Mouse (Mus musculus) natural killer cell, adult 2 months (primary cell): ENCODE results near the gene Alkbh3.

Experiments used
- DNase-seq, 2 experiments: peaks; one replicate each; pipeline ENCODE4 v3.0.0; 2022; ENCODE audit warnings: low spot score in 2 of 2

The Alkbh3 gene

DNA sequence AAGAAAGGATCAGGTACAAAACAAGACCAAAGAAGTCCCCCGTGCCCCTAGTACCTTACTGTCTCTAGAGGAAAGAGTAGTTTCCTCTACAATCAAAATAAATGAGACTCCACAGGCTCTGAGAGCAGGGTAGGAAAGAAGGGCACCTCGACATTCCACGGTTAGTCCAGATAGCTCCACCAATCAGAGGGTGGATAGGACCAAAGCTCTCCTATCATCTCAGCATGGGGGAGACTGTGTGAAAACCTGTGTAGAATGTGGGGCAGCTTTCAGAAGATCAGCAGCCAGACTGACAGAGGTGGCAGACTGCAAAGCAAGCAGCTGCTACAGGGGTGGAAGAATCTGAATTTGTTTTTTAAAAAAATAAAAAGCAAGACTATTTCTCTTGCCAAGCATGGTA is 17.8 kb downstream of the Alkbh3 start:
- DNase-seq = no peak

DNA sequence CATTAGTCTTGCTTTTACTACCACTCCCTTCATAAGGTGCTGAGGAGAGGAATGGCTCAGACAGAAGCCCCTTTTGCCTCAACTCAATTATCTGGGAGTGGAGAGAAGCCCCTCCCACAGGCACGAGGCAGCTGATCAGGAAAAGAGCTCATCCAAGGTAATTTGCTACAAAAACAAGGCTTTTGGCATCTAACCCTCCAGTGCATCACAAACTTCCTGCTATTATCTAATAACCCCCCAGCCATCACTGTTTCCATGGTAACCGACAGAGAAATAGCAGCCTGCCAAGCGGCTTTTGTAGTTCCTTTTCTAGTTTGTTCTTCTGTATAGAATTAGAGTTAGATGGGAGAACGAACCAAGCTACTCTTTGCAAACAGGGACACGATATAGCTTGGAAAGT is 18.3 kb downstream of the Alkbh3 start:
- DNase-seq = no peak

DNA sequence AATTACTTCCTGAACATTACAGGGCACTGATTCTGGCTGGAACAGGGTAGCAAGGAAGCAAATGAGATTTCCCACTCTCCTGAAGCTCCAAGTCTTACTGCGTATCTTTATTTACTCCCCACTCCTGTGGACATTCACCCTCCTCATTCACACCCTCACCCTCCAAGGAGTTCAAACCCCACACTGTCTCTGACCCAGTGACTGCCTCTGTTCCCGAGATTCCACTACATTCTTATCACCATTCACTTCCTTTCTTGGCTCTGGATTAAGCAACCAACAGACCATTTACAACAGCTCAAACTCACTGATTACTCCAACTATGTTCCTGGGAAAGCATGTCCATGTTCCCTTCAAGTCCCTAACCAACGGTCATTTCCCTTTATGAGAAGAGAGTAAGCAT is 19.3 kb downstream of the Alkbh3 start:
- DNase-seq = no peak

DNA sequence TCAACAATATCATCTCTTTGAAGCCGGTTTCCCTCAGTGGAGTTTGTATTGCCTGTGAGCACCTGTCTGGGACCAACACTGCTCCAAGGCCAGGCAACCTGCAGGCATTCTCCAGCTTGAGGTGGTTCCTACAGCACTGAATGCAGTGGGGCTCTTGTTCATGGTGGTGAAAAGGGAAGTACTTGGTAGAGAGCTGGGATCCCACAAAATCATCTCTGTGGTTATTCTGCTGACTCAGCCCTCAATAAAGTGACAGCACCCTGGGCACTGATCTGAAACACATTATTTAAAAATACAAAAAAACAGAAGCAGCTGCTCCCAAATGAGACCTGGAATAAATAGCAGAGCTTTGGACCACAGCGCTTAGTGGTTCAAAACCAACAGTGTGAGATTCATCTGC is 22.2 kb downstream of the Alkbh3 start:
- DNase-seq = no peak

DNA sequence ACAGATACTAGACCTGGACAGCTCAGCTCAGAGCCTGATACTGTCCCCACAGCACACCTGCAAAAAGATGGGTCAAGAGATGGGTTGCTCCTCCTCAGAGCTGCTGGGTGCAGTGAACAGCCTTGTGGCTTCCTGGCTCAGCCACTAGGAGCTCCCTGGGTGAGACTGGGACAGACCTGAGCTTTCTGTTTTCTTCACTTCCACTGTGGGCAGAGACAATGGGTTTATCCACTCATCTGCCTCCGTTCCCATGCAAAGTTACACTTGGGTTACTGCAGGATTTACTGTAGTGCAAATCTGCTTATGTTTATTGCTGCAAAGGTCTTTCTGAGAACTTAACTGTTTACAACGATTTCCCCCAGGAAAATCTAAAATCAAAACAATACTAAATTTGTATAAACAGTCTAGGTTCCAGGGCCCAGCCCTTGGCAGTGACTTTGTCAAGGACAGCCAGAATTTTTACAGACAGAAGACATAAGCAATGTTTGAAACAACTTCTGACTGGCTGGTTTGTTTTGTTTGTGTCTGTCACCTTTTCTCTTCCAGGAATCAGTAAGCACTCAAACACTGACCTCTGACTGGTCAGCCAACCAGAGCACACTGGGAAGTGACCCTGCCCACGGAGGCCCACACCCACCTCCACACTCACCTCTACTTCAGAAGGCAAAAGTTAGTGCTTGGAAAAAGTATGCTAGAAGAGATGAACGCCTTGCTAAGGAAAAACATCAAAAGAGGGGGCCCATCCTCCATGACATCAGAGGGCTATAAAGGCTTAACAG is 28.0 kb downstream of the Alkbh3 start:
- DNase-seq = no peak

DNA sequence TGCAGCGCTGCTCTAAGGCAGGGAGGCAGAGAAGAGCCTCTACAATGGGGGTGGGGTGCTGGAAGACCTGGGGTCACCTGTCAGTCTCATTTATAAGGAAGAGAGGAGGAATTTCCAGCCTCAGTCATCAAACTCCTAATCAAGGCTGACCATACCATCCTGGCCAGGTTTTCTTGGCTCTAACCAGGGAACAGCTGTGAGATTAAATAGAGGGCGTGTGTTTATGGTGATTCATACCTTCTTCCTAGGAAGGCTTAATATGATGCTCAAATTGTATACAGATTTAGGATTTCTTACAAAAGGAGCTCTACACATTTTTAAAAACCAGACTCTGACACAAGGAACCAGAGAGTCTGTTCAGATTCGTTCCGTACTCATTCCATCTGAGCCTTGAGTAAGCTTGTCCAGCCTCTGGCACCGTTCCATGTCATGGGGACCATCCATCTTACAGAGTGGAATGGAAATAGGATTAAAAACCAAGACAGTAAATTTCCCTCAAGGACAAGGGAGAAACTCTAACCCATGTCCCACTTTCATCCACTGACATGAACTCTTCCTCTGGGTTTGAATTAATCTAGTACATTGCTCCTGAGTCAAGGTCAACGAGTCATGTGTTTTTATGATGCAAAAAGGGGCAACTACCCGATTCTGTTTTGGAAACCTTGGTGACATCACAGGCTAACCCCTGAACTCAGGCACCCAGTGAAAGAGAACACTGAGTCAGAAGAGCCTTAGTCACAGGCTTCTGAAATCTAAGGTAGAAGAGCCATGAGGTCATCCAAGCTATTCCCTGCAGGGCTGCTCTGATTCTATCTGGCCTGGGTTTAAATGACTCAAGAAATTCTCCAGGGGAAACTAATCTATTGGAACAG is 31.1 kb downstream of the Alkbh3 start:
- DNase-seq = no peak

DNA sequence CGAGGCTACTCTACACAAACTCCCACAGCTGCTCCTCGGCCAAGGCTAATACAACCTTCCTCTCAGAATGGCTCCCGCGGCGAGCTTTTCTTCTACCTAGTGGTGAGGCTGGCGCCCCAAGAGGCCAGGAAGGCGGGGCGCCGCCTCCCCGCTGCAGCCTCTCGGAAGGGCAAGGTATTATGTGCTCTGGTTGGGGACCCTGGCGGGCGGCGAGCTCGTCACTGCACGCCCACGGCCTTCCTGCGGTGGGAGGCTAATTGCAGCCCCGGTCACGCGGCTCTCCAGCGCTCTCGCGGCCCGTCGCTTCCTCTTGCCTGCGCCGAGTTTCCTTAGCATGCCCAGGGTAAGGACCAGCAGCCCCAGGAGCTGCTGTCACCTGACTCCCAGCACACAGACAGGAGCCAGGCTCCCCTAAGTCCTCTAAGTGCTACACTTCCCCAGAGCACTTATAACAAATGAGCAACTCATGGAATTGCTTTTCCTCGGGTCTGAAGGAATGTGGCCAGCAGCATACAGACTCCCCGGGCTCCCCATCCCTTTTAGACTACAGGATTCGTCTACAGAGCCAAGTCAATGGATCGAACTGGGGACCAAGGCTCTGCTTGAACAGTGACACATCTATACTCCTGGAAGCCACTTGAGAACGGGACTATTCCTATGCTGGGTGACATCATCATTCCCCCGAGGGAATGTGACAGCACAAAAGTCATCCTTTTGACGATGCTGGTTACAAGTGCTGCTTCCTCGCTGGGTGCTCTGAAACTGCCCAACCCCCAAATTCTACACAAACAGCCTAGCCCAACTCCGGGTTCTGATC is 34.0 kb downstream of the Alkbh3 start:
- peak; percentile 34 to 67 for DNase-seq

DNA sequence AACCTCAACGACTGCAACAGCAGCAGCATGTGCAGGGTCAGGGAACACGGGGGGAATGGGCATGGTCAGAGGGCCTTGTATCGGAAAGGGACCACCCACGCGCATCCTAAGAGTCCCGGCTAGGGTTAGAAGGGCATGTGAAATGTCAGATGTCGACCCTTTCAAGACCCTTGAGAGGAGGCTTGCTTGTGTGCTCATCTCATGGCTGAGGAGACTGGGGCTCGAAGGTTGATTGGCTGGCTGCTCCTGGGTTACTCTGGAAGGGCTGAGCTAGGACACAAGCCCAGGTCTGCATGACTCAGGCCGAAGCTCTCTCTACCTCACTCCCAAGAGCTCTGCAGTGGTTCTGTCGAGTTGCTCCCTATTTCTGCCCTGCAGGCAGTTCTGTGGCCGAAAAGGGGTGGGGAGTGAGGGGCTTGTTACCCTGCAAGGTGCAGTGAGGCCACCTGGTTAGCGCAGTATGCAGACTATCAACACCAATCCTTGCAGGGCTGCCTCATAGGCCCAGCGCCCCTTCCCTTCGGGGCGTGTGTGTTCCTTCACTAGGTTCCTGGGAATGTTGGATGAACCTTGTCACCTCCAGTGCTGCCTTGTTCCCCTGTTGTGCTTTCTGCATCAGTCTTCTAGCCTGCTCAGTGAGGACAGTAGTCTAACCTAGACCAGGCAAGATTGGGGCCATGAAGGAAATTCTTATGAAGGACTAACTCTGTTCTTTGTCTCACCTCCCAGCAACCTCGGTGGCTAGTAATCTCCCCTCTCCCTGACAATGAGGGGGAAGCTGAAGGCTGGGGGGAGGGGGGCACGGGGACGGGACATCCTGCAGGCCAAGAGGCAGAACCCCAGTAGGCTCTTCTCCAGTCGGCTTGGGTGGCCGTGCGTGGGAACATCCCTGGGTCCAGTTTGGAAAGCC is 34.8 kb downstream of the Alkbh3 start:
- DNase-seq = no peak

DNA sequence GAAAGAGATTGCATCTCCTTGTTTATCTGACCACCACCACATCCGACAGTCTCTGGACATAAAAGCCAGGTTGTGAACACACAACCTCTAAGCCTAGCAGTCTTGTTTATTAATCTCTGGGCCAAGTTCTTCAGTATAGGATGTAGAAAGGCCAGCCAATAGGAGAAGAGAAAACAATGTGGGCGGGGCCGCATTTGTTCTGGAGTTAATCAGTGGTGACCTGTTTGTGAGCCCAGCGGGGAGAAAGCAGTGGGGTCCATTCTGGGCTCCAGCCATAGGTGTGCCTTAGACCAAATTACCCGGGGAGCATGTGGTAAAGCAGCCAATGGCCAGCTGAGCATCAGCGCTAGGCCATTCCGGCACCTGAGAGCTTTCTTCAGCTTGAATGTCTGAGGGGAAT is 35.6 kb downstream of the Alkbh3 start:
- DNase-seq = no peak

DNA sequence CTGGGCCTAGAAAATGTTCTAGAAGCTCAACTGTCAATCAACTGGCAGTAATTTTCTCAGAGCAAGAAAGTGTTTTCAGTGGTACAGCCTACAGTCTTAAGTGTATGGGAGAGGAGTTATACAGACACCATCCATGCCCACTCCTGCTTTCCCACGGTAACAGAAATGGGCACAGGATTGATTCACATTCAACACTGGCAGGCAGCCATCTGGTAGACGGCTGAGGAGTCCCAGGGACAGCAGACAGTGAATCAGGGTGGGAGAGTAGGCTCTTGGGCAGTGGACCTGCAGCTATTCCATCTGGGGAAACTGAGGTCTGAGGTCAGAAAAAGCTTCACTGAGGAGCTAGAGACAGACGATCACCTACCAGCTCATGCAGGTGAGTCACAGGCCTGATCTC is 39.0 kb downstream of the Alkbh3 start:
- no peak for DNase-seq

DNA sequence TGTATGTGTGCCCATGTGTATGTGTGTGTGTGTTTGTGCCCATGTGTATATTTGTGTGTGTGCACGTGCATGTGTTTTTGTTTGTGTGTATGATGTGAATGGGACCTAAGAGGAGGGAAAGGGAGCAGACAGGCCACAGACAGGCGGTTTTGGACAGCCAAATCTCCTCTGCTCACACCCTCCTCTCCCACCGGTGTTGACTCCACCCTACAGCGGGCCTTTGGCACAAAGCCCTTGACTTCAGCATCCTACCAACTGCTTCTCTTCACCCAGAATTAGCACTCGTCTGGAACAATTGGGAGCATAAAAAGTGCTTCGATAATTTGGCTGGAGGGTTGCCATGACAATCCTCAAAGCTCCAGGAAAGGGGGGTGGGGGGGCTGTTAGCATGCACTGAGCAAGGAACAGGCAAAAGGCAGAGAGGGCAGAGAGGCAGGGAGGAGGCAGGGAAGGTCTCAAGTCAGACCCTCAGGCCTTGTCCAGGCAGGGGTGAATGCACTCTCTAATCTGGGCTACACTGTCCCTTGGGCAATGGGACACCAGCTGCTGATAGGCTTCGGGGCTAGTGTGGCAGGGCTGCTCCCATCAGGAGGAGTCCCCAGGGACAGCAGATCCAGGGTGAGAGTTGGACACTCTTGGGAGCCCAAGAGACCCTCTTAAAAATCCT is 46.0 kb downstream of the Alkbh3 start:
- no peak for DNase-seq

DNA sequence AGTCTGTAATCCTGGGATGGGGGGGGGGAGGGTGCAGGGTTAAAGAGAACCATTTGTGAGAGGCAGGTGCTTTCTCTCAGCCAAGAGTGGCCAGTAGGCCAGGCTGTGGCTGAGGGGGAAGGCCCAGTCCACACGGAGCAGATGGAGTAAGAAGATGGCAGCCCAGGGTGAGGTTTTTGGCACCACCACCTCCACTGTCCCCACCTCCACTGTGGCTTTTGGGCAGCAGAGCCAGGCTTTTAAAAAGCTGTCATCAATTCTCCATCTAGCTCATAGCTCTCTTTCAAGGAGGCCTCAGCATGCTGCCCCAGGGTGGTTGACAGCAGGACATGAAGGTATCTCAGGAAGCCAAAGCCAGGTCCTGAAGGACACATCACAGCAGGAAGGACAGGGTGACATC is 46.8 kb downstream of the Alkbh3 start:
- DNase-seq = no peak

DNA sequence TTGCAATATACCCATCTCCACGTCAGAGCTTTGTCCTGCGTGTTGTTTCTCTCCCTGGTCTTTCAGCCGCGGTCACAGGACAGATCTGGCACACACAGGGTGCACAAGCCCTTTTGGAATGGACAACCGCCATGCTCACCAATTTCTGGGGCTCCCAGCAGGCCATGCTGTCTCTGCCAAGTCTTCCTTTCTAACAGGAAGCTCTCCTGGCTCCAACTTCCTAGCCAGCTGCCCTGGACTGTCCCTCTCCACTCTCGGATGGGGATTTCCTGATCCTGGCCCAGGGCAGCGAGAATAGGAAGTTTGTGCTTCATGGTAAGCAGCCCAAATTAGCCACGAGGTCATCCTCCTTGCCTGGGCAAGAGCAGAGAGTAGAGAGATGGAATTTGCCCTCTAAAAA is 48.9 kb downstream of the Alkbh3 start:
- no peak for DNase-seq

DNA sequence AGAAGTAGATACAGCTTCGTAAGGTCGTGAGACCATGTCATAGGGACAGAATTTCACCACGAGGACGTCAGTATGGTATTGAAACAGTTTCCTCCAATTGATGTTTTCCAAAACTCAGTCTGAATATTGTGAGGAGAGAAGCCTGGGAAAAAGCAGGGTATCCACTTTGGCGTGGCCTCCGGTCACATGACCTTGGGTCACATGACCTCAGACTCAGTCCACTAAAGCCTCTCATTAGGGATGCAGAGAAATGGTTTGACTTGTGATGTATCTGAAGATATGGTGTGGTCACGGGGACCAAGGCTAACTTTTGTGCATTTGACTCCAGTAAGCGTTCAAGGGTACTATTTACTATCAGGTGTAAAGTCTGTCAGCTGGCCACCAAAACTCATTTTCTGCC is 51.3 kb downstream of the Alkbh3 start:
- DNase-seq = no peak

DNA sequence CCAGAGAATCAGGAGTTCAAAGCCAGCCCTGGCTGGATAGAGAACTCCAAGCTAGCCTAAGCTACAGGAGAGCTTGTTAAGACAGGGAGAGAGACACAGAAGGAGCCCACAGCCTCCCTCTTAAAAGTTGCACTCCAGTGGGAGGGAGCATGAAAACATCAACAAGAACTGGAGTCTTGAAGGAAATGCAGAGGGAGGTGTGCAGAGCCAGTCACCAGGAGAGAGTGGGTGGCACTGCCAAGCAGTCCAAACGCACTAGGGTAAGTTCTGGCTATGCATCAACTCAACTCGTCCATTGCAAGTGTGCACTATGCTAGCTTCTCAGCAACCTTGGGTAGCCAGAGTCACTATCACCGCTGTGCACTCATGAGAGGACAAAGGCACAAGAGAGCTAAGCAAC is 52.4 kb downstream of the Alkbh3 start:
- no peak for DNase-seq

DNA sequence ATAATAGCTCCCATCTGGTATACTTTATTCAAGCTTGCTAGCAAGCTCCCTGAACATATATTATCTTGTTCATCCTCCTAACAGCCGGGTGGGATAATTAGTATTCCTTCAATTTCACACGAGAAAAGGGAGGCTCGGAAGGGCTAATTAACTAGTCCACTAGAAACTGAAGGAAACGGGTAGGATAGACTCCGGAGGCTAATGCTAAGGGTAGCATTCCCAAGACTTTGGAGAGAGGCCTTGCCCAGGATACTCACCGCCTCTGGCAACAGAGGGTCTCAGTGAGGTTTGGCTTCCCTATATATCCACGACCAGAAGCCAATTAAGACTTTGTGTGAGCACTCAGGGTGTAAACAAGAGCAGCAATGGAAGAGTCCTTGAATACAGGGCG is 52.8 kb downstream of the Alkbh3 start:
- DNase-seq = no peak

DNA sequence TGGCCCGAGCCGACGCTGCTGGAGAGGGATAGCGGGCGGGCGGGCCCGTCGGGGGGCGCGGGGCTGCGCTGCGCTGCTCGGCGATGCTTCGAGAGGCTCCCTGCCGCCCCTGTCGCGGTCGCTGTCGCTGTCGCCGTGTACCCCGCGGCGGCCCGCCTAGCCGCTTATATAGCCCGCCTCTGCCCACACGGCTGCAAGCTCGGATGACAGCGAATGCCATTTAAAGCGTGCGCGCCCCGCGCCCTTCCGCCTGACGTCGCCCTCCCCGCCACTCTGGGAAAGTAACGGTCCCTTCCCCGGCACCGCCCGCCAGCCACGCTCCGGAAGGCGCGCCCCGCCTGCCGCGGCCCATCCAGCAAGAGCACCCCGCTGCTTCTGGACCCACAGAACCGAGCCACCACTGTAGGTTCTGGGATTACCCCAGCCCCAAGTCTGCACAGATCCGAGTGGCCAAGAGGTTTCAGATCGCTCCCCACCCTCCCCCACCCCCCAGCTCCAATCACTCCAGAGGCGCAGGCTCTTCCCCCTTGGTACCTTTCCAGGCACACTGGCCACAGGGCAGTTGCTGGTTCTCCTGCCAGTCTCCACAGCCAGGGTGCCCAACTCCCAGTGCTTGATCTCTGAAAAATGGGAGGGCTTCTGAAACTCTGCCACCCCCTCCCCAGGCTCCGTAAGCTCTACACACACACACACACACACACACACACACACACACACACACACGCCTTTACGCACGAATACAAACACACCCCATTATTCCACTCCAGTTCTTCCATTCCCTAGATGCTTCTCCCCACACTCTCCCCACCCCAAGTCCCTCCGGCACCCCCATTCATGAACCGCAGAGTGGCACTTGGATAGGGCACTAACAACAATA is 53.5 kb downstream of the Alkbh3 start, which contains the start of gene Gm13889:
Gene Gm13889, minus strand, starts transcription at position 294 of the 877 bp plus-strand sequence.
- no peak for DNase-seq

DNA sequence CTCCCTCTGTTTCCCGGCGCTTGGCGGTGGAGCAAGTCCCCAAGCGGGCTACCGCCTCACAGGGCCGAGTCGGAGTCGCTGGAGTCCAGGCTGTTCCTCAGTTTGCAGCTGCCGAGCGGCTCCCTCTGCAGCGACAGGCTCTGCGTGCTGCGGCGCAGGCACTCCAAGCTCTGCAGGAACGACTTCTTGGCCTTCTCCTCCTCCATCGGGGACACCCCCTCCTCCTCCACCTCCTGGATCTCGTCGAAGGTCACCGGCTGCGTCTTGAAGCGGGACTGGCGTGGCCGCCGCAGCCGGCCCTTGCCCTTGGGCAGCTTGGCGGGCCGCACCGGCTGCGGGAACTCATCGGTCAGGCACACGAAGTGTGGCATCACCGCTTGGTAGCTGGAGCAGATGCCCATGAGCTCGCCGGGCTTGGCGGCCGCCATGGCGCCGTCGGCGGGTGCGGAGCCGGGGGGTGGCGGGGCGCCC is 54.2 kb downstream of the Alkbh3 start:
- DNase-seq = no peak

DNA sequence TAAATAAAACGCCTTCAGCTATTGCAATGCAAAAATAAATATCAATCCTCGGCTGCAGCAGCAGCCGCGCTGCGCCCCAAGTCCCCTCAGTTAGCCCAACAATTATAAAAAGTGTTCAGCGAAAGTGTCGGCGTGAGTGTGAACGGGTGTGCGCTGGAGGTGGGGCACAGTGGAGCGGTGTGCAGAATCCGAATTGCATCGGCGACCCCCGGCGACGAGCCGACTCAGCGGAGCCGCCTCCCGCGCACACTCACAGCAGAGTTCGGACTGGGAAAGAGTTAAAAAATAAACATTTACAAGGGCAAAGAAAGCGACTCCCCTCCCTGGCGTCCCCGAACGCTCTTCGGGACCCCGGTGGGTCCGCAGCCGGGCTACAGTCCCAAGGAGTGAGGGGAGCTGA is 54.7 kb downstream of the Alkbh3 start:
- no peak for DNase-seq
